Mouse (Mus musculus) small intestine, adult 2 months (tissue): ENCODE results near the gene Rab3il1.

Experiments used
- CTCF ChIP-seq: fragments of 200-500 bp; IDR thresholded peaks from 2 replicates; pipeline ENCODE4 v1.5.1; 2012; ENCODE audit warnings: low read depth, mild to moderate bottlenecking, control low read depth, inconsistent platforms, low read length, moderate library complexity, mixed read lengths; ENCODE audit not compliant: insufficient replicate concordance, insufficient read length; ENCODE audit errors: extremely low read depth
- POLR2A ChIP-seq: fragments of 200-500 bp; IDR thresholded peaks from 2 replicates; pipeline ENCODE4 v1.6.1; 2012; ENCODE audit warnings: low read depth, mild to moderate bottlenecking, control low read depth, inconsistent platforms, low read length, moderate library complexity

GRCm38 (mm10) chr19:10038910-10039309 lies 37.4 kb downstream of the Rab3il1 start:
- TF ChIP-seq CTCF: no peak
- TF ChIP-seq POLR2A: no peak
